Mouse (Mus musculus): ENCODE measurements around the gene Pcnp.
"Not testable (repeated sequence)": the region's sequence is repeated elsewhere in the genome, so short reads cannot be mapped to it uniquely, and the experiment has no call there.

Pcnp gene

DNA sequence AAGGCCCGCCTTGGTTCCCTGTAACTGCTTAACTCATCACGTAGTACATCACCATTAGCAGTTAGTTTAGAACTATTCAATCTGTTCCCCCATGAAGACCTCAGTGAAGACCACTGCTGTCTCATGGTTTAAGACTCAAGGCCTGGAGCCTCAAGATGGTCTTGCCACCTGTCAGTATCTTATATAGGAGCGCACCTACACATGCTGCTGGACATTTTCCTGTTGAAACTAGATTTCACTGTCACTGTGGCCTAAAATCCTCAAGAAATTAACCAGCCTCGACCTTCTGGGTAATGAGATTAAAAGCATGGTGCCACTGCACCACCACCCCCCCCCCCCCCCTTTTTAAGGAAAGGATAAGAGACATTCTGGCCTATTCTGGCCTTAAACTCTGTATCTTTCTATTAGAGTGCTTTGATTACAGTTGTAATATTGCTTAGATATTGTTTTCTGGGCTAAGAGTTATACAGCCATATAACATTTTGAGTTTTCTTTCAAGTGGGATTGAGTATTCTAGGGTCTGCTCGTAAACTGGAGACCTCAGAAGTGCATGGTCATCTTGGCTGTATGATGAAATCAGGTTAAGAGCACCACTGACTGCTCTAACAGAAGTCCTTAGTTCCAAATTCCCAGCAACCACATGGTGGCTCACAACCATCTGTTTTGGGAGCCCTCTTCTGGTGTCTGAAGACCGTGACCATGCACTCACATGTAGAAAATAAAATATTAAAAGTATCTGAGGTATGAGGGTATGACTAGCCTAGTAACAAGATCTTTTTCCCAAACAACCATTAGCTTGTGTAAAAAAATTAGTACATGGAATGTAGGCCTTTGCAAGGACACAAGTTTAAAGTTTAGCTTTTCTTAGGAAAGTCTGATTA lies 57.6 kb downstream of the Pcnp start:
- peak; percentile 26 for DNase-seq (ENCODE audit: extremely low read depth, insufficient read length, low spot score)

DNA sequence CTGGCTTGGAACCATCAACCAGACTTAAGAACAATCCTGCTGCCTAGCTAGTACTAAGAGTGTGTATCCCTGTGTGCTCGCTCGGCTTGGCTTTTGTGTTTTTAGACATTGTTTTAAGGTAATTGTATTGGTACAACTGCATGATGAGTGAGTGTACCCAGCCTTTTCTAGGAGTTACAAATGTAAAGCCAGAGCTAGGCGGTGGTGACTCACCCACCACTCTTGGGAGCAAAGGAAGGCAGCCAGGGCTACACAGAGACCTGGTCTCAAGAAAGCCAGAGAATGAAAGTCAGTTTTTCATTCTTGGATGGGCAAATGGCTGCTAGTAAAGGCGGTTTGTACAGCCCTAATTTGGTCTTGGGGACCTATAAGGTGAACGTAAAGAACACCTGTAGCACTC lies 59.1 kb downstream of the Pcnp start:
- DNase-seq (ENCODE audit: extremely low read depth, insufficient read length, low spot score), result no peak

DNA sequence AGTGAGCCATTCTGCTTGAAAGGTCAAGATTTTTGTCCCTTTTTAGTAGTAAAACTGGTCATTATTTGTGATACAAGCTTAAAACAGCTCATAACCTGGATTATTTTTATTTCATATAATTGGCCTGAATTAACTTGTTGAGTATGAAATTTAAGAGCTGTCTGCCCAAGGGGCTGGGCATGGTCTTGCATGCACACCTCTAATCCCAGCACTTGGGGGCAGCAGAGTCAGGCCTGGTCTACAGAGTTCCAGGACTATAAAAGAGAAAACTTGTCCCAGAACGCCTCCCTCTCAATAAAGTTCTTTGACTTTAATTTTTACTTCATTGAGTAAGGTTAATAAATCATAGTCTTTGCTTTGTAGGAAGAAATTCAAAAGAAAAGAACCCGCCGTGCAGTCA lies 60.4 kb downstream of the Pcnp start:
- DNase-seq (ENCODE audit: extremely low read depth, insufficient read length, low spot score), result peak; percentile 25

- no peak for DNase-seq (ENCODE audit: extremely low read depth, insufficient read length, low spot score)
Measured at GRCm38 (mm10) chr16:55967221-55967620, 62.3 kb downstream of the Pcnp start.

- DNase-seq (ENCODE audit: extremely low read depth, insufficient read length, low spot score), result peak; percentile 80
Measured at GRCm38 (mm10) chr16:55966212-55966871, 63.2 kb downstream of the Pcnp start, which contains the start of gene Rpl24. Gene Rpl24 (plus strand): TSS chr16:55966275.

- DNase-seq (ENCODE audit: extremely low read depth, insufficient read length, low spot score), result no peak
Measured at GRCm38 (mm10) chr16:55964126-55964949, 65.2 kb downstream of the Pcnp start.

DNA sequence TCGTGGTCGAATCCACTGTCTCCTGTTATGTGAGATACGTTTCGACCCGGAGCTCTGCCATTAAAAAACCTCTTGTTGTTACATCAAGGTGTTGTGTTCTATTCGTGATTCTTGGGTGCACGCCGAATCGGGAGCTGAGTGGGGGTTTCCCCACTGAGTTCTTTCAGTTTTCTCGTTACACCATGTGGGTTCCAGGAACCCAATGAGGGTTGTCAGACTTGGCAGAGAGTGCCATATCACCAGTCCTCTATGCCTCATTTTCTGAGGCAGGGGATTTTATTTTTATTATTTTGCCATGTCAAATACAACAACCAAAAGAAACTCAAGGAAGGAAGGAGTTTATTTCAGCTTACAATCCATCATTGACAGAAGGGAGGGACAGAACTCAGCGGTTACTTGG lies 66.5 kb downstream of the Pcnp start:
- DNase-seq (ENCODE audit: extremely low read depth, insufficient read length, low spot score), result not testable (repeated sequence)
